Mouse (Mus musculus): ENCODE measurements at regions not wholly inside any gene's neighbourhood (a gene's known extent, or its start where the extent isn't known, plus 50 kb on each side); places are given as distances from the start of the nearest gene placed in this dataset.

- DNase-seq: no peak
These were observed 105.5 kb downstream of the Tpra1 start for GRCm38 (mm10) chr6:89007516-89007915.

GRCm38 (mm10) chr6:89008614-89009171 lies 106.6 kb downstream of the Tpra1 start:
- DNase-seq: no peak

- DNase-seq: no peak
These were observed 111.1 kb downstream of the Tpra1 start for GRCm38 (mm10) chr6:89012998-89013689.

GRCm38 (mm10) chr6:89013690-89014061 lies 111.6 kb downstream of the Tpra1 start:
- no peak for DNase-seq

- no peak for DNase-seq
These were observed 122.1 kb downstream of the Tpra1 start for GRCm38 (mm10) chr6:89024101-89024650.

- no peak for DNase-seq
These were observed 131.6 kb downstream of the Tpra1 start for GRCm38 (mm10) chr6:89033433-89034298.

GRCm38 (mm10) chr6:89034455-89034854 lies 132.4 kb downstream of the Tpra1 start:
- no peak for DNase-seq

- no peak for DNase-seq
These were observed 133.2 kb downstream of the Tpra1 start for GRCm38 (mm10) chr6:89035061-89035835.

- no peak for DNase-seq
These were observed 133.7 kb downstream of the Tpra1 start for GRCm38 (mm10) chr6:89035836-89036156.

- no peak for DNase-seq
These were observed 135.3 kb downstream of the Tpra1 start for GRCm38 (mm10) chr6:89037392-89037791.

GRCm38 (mm10) chr6:89037901-89038300 lies 135.8 kb downstream of the Tpra1 start:
- DNase-seq: no peak

GRCm38 (mm10) chr6:89040919-89041318 lies 138.9 kb downstream of the Tpra1 start:
- DNase-seq: no peak

GRCm38 (mm10) chr6:89042478-89043239 lies 140.6 kb downstream of the Tpra1 start:
- DNase-seq: no peak

- DNase-seq: no peak
These were observed 143.4 kb downstream of the Tpra1 start for GRCm38 (mm10) chr6:89045436-89045966.

- no peak for DNase-seq
These were observed 144.4 kb downstream of the Tpra1 start for GRCm38 (mm10) chr6:89046476-89046875.

- DNase-seq: no peak
These were observed 145.7 kb downstream of the Tpra1 start for GRCm38 (mm10) chr6:89047629-89048332.

- DNase-seq: no peak
These were observed 147.2 kb downstream of the Tpra1 start for GRCm38 (mm10) chr6:89049290-89049689.

GRCm38 (mm10) chr6:89050575-89051270 lies 148.7 kb downstream of the Tpra1 start:
- DNase-seq: no peak

- no peak for DNase-seq
These were observed 150.9 kb downstream of the Tpra1 start for GRCm38 (mm10) chr6:89052758-89053460.

- DNase-seq: no peak
These were observed 152.0 kb downstream of the Tpra1 start for GRCm38 (mm10) chr6:89054060-89054459.
